Mouse (Mus musculus) lung, embryonic 14.5 days (tissue): ENCODE results near the gene Tank. TPM values are rescaled to one million over a fixed set of nuclear protein-coding genes. Genes with fewer than 3 reads are reported as not detected.

Experiments used
- ATAC-seq: fragments of 200-750 bp; cut with Nextera tagmentation; 2 replicates; pipeline ENCODE4 v1.8.0; 2017; ENCODE audit warnings: mild to moderate bottlenecking, moderate TSS enrichment, moderate library complexity; ENCODE audit not compliant: insufficient read depth
- DNase-seq: peaks from one replicate; pipeline ENCODE4 v3.0.0-alpha.2; 2015
- H3K27ac ChIP-seq: fragments of 300-500 bp; sonication (generic); 2 replicates; pipeline ENCODE4 v1.5.1; 2014; ENCODE audit warnings: low read depth, mild to moderate bottlenecking, moderate library complexity
- H3K27me3 ChIP-seq: fragments of 300-500 bp; sonication (generic); 2 replicates; pipeline ENCODE4 v1.6.1; 2014; ENCODE audit warnings: low read length, control low read depth; ENCODE audit not compliant: insufficient read depth
- H3K36me3 ChIP-seq: fragments of 300-500 bp; sonication (generic); 2 replicates; pipeline ENCODE4 v1.6.1; 2014; ENCODE audit warnings: control low read depth; ENCODE audit not compliant: insufficient read depth
- H3K4me1 ChIP-seq: fragments of 300-500 bp; sonication (generic); 2 replicates; pipeline ENCODE4 v1.6.1; 2014; ENCODE audit warnings: antibody characterized with exemption, control low read depth; ENCODE audit not compliant: insufficient read depth
- H3K4me2 ChIP-seq: fragments of 300-500 bp; sonication (generic); 2 replicates; pipeline ENCODE4 v1.6.1; 2014; ENCODE audit warnings: mild to moderate bottlenecking
- H3K4me3 ChIP-seq: fragments of 300-500 bp; sonication (generic); 2 replicates; pipeline ENCODE4 v1.5.1; 2014; ENCODE audit warnings: low read depth, low read length
- H3K9ac ChIP-seq: fragments of 300-500 bp; sonication (generic); 2 replicates; pipeline ENCODE4 v1.6.1; 2014
- H3K9me3 ChIP-seq: fragments of 300-500 bp; sonication (generic); 2 replicates; pipeline ENCODE4 v1.6.1; 2016; ENCODE audit warnings: low read depth, low read length, control low read depth
- CTCF ChIP-seq: IDR thresholded peaks from 2 replicates; pipeline ENCODE4 v1.5.1; 2016; ENCODE audit warnings: antibody characterized with exemption, low read depth
- WGBS: fragments of 180-500 bp; shearing (Covaris S2); extraction: QIAGEN DNeasy Blood & Tissue Kit; methylation state at CpG from one replicate; pipeline ENCODE4 v1.1.7; 2014; 5-methylcytosine and 5-hydroxymethylcytosine counted together
- polyA plus RNA-seq: library from polyadenylated mRNA; unstranded; fragments of >200 nt; fragmentation: Nextera tagmentation; extraction: Ambion mirVana; gene quantifications from 2 replicates; pipeline ENCODE4 v1.2.1, GENCODE M21; 2014

Tank gene
- polyA plus RNA-seq, 1 experiment from 2014 or later, result 32.5 TPM

- DNase-seq (no peak), ATAC-seq (no peak)
- Histone ChIP-seq H3K27me3 (no peaks in the 10 kb centered on the region), H3K9ac (no peak overlapping the region), H3K4me3 (no peak overlapping the region), H3K4me2 (no peak overlapping the region), H3K27ac (no peak overlapping the region), H3K4me1 (no peaks in the 10 kb centered on the region), H3K36me3 (no peaks in the 10 kb centered on the region), H3K9me3 (no peaks in the 10 kb centered on the region)
- TF ChIP-seq CTCF, result no peak
- WGBS, result 89% methylated on average over 3 of the region's 3 CpGs
Observed at GRCm38 (mm10) chr2:61592095-61592494, 13.7 kb downstream of the Tank start.

- DNase-seq (no peak), ATAC-seq (no peak)
- Histone ChIP-seq H3K36me3 (no peaks in the 10 kb centered on the region), H3K4me1 (no peaks in the 10 kb centered on the region), H3K9ac (no peak overlapping the region), H3K9me3 (no peaks in the 10 kb centered on the region), H3K4me3 (peak overlapping the region; percentile 90), H3K27ac (no peak overlapping the region; the same call in 1 of the 2 replicates), H3K27me3 (no peaks in the 10 kb centered on the region), H3K4me2 (peak overlapping the region; percentile 78)
- no peak for TF ChIP-seq CTCF
- 14% methylated on average over 5 of the region's 5 CpGs for WGBS
Observed at GRCm38 (mm10) chr2:61592699-61593029, 14.3 kb downstream of the Tank start.

GRCm38 (mm10) chr2:61593030-61593811 lies 14.8 kb downstream of the Tank start:
- Histone ChIP-seq H3K4me3 (peak overlapping the region; percentile 90), H3K36me3 (no peaks in the 10 kb centered on the region), H3K9me3 (no peaks in the 10 kb centered on the region), H3K9ac (peak overlapping the region; percentile 93), H3K4me2 (peak overlapping the region; percentile 78), H3K4me1 (no peaks in the 10 kb centered on the region), H3K27ac (peak overlapping the region; percentile 95), H3K27me3 (no peaks in the 10 kb centered on the region)
- under 1% methylated on average over 62 of the region's 62 CpGs for WGBS
- ATAC-seq (peak; percentile 97), DNase-seq (peak; percentile 95)
- TF ChIP-seq CTCF, result no peak

- H3K9ac ChIP-seq, result peak overlapping the region; percentile 93
- H3K27me3 ChIP-seq, result no peaks in the 10 kb centered on the region
- no peaks in the 10 kb centered on the region for H3K4me1 ChIP-seq
- H3K4me2 ChIP-seq, result peak overlapping the region; percentile 78
- peak overlapping the region; percentile 90 for H3K4me3 ChIP-seq
- WGBS, result under 1% methylated on average over 12 of the region's 12 CpGs
- no peaks in the 10 kb centered on the region for H3K36me3 ChIP-seq
- no peak for ATAC-seq
- H3K9me3 ChIP-seq, result no peaks in the 10 kb centered on the region
- peak overlapping the region; percentile 95 for H3K27ac ChIP-seq
- no peak for TF ChIP-seq CTCF
- peak; percentile 56 for DNase-seq
Observed at GRCm38 (mm10) chr2:61593871-61594304, 15.5 kb downstream of the Tank start.

GRCm38 (mm10) chr2:61599730-61600129 lies 21.3 kb downstream of the Tank start:
- Histone ChIP-seq H3K4me1 (no peaks in the 10 kb centered on the region), H3K4me3 (no peak overlapping the region), H3K27me3 (no peaks in the 10 kb centered on the region), H3K27ac (no peak overlapping the region), H3K36me3 (no peaks in the 10 kb centered on the region), H3K9ac (no peak overlapping the region), H3K9me3 (no peaks in the 10 kb centered on the region), H3K4me2 (no peak overlapping the region)
- DNase-seq (no peak), ATAC-seq (no peak)
- no peak for TF ChIP-seq CTCF
- 80% methylated on average over 1 of the region's 1 CpGs for WGBS

- H3K9ac ChIP-seq, result no peak overlapping the region
- H3K4me2 ChIP-seq, result no peak overlapping the region
- DNase-seq (no peak), ATAC-seq (no peak)
- no peaks in the 10 kb centered on the region for H3K36me3 ChIP-seq
- no peak overlapping the region for H3K27ac ChIP-seq
- H3K4me3 ChIP-seq, result no peak overlapping the region
- no peaks in the 10 kb centered on the region for H3K9me3 ChIP-seq
- H3K27me3 ChIP-seq, result no peaks in the 10 kb centered on the region
- no peaks in the 10 kb centered on the region for H3K4me1 ChIP-seq
- 83% methylated on average over 3 of the region's 3 CpGs for WGBS
- no peak for TF ChIP-seq CTCF
Observed at GRCm38 (mm10) chr2:61603461-61603860, 25.1 kb downstream of the Tank start.

GRCm38 (mm10) chr2:61606942-61607341 lies 28.6 kb downstream of the Tank start:
- Histone ChIP-seq H3K4me2 (no peak overlapping the region), H3K9ac (no peak overlapping the region), H3K27ac (no peak overlapping the region), H3K4me1 (no peaks in the 10 kb centered on the region), H3K36me3 (0 out of 2 replicates have a peak, but pooled peaks cover 3% of the 10 kb centered on the region), H3K27me3 (no peaks in the 10 kb centered on the region), H3K9me3 (no peaks in the 10 kb centered on the region), H3K4me3 (no peak overlapping the region)
- no peak for ATAC-seq
- 96% methylated on average over 1 of the region's 1 CpGs for WGBS
- no peak for DNase-seq
- TF ChIP-seq CTCF, result no peak

GRCm38 (mm10) chr2:61623996-61624395 lies 45.6 kb downstream of the Tank start:
- H3K4me1 ChIP-seq, result no peaks in the 10 kb centered on the region
- H3K27ac ChIP-seq, result no peak overlapping the region
- no peak for DNase-seq
- H3K27me3 ChIP-seq, result no peaks in the 10 kb centered on the region
- no peak for ATAC-seq
- H3K36me3 ChIP-seq, result peaks cover 17% of the 10 kb centered on the region
- H3K4me3 ChIP-seq, result no peak overlapping the region
- no peaks in the 10 kb centered on the region; the same call in 1 of the 2 replicates for H3K9me3 ChIP-seq
- TF ChIP-seq CTCF, result no peak
- H3K9ac ChIP-seq, result no peak overlapping the region
- H3K4me2 ChIP-seq, result no peak overlapping the region
